Mouse (Mus musculus): ENCODE results near the gene Bbs9.

The Bbs9 gene

GRCm38 (mm10) chr9:22916808-22917207 lies 441.3 kb downstream of the Bbs9 start:
- DNase-seq = no peak

- DNase-seq = no peak
Observed at GRCm38 (mm10) chr9:22935645-22936044, 460.1 kb downstream of the Bbs9 start.

Measured in layer of hippocampus, adult 9-11 months (tissue).